Mouse (Mus musculus): ENCODE data around the gene Slc5a11. TPM values are rescaled to one million over a fixed set of nuclear protein-coding genes. Genes with fewer than 3 reads are reported as not detected.

Gene Slc5a11
- total and polyA plus RNA-seq, 2 experiments from 2014 or later = 0.10 TPM; not detected in 1

GRCm38 (mm10) chr7:123211461-123211860 lies 3.1 kb upstream of the Slc5a11 start:
- Histone ChIP-seq H3K4me3 (ENCODE audit: low read depth, low read length) (no peak overlapping the region), H3K9ac (replicated peaks; ENCODE audit: low read depth, low read length) (no peak overlapping the region), H3K27ac (ENCODE audit: low read depth) (no peak overlapping the region), H3K36me3 (replicated peaks; ENCODE audit: control insufficient read depth, insufficient read depth, low read length) (no peaks in the 10 kb centered on the region), H3K27me3 (ENCODE audit: control insufficient read depth, insufficient read depth, low read length) (no peaks in the 10 kb centered on the region), H3K4me2 (ENCODE audit: low read depth, low read length) (no peak overlapping the region), H3K9me3 (replicated peaks; ENCODE audit: control insufficient read depth, low read length) (no peaks in the 10 kb centered on the region), H3K4me1 (ENCODE audit: control insufficient read depth, insufficient read depth) (no peaks in the 10 kb centered on the region)
- DNase-seq (ENCODE audit: low spot score) (no peak), ATAC-seq (ENCODE audit: insufficient read depth, low read depth) (no peak)
- TF ChIP-seq EP300 (IDR thresholded peaks at IDR 0.05; ENCODE audit: low read depth) = no peak
- TF ChIP-seq CTCF (IDR thresholded peaks at IDR 0.05; ENCODE audit: low read depth) = no peak
- 67% methylated on average over 5 of the region's 5 CpGs for WGBS

DNA sequence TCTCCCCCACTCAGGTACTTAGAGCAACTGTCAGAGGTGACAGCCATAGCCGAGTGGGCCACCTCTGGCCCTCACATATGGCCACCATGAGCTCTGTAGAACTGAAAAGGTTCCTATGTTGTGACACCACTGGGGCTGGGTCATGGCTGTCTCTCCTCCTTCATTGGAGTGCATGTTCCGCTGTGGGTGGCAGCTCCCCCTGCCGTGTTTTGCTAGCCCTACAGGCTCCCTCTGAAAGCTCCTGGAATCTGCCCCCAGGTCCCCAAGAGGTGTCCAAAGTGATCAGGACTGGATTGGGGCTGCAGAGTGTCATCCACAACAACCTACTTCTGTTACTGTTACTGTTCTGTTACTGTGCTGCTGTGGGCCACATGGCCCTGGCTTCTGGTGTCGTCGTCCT lies 2.3 kb upstream of the Slc5a11 start:
- ATAC-seq (ENCODE audit: insufficient read depth, low read depth) = no peak
- H3K36me3 ChIP-seq (replicated peaks; ENCODE audit: control insufficient read depth, insufficient read depth, low read length) = no peaks in the 10 kb centered on the region
- H3K4me2 ChIP-seq (ENCODE audit: low read depth, low read length) = no peak overlapping the region
- no peaks in the 10 kb centered on the region for H3K9me3 ChIP-seq (replicated peaks; ENCODE audit: control insufficient read depth, low read length)
- no peak for TF ChIP-seq CTCF (IDR thresholded peaks at IDR 0.05; ENCODE audit: low read depth)
- TF ChIP-seq EP300 (IDR thresholded peaks at IDR 0.05; ENCODE audit: low read depth) = no peak
- no peak overlapping the region for H3K9ac ChIP-seq (replicated peaks; ENCODE audit: low read depth, low read length)
- H3K4me3 ChIP-seq (ENCODE audit: low read depth, low read length) = no peak overlapping the region
- DNase-seq (ENCODE audit: low spot score) = no peak
- H3K4me1 ChIP-seq (ENCODE audit: control insufficient read depth, insufficient read depth) = no peaks in the 10 kb centered on the region
- H3K27me3 ChIP-seq (ENCODE audit: control insufficient read depth, insufficient read depth, low read length) = no peaks in the 10 kb centered on the region
- no peak overlapping the region for H3K27ac ChIP-seq (ENCODE audit: low read depth)
- 66% methylated on average over 5 of the region's 5 CpGs for WGBS

GRCm38 (mm10) chr7:123215138-123215537 lies 558 bp downstream of the Slc5a11 start:
- Histone ChIP-seq H3K4me3 (ENCODE audit: low read depth, low read length) (no peak overlapping the region), H3K4me1 (ENCODE audit: control insufficient read depth, insufficient read depth) (no peaks in the 10 kb centered on the region), H3K9me3 (replicated peaks; ENCODE audit: control insufficient read depth, low read length) (no peaks in the 10 kb centered on the region), H3K27me3 (ENCODE audit: control insufficient read depth, insufficient read depth, low read length) (no peaks in the 10 kb centered on the region), H3K4me2 (ENCODE audit: low read depth, low read length) (no peak overlapping the region), H3K27ac (ENCODE audit: low read depth) (no peak overlapping the region), H3K36me3 (replicated peaks; ENCODE audit: control insufficient read depth, insufficient read depth, low read length) (no peaks in the 10 kb centered on the region), H3K9ac (replicated peaks; ENCODE audit: low read depth, low read length) (no peak overlapping the region)
- ATAC-seq (ENCODE audit: insufficient read depth, low read depth) = no peak
- DNase-seq (ENCODE audit: low spot score) = no peak
- 73% methylated on average over 2 of the region's 2 CpGs for WGBS
- TF ChIP-seq CTCF (IDR thresholded peaks at IDR 0.05; ENCODE audit: low read depth) = no peak
- no peak for TF ChIP-seq EP300 (IDR thresholded peaks at IDR 0.05; ENCODE audit: low read depth)

DNA sequence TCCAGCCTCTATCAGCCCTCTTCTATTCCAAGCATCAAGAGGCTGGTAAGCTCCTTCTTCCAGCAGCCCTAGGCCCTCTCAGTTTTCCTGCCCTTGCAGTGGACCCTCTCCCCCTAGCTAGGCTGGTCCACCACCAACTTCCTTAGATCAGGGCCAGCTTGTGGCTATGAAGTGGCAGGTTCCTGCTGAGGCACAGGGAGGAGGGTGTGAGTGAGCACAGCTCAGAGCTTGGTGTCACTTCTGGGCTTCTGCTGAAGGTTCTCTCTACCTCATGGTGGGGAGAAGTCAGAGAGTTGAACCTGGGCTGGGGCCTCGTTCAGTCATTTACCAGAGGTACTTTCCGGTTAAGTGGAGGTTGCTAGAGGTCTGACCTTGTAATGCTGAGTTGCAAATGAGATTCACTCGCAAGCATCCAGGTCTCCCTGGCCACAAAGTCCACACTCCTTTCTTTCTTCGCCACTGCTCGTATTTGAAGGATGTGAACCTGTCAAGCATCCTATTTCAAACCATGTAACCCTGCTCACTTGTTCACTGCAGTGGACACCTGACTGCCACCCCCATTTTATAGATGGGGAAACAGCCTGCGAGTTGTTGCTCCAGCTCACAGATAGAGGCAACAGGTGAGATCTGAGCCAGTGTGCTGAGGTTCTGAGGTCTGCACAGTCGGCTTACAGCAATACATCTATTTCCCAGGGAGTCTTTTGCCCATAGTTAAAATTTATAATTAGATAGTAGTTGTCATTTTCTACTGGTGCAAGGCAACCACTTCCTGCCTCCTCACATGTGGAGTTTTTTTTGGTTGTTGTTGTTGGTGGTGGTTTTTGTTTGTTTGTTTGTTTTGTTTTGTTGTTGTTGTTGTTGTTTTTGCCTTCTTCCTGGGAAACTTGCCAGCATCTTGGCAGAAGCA lies 3.1 kb downstream of the Slc5a11 start:
- Histone ChIP-seq H3K27me3 (ENCODE audit: control insufficient read depth, insufficient read depth, low read length) (no peaks in the 10 kb centered on the region), H3K4me1 (ENCODE audit: control insufficient read depth, insufficient read depth) (no peaks in the 10 kb centered on the region), H3K36me3 (replicated peaks; ENCODE audit: control insufficient read depth, insufficient read depth, low read length) (no peaks in the 10 kb centered on the region), H3K4me2 (ENCODE audit: low read depth, low read length) (no peak overlapping the region), H3K9me3 (replicated peaks; ENCODE audit: control insufficient read depth, low read length) (no peaks in the 10 kb centered on the region), H3K9ac (replicated peaks; ENCODE audit: low read depth, low read length) (no peak overlapping the region), H3K27ac (ENCODE audit: low read depth) (no peak overlapping the region), H3K4me3 (ENCODE audit: low read depth, low read length) (no peak overlapping the region)
- DNase-seq (ENCODE audit: low spot score) (no peak), ATAC-seq (ENCODE audit: insufficient read depth, low read depth) (no peak)
- 69% methylated on average over 7 of the region's 7 CpGs for WGBS
- TF ChIP-seq EP300 (IDR thresholded peaks at IDR 0.05; ENCODE audit: low read depth) (no peak), CTCF (IDR thresholded peaks at IDR 0.05; ENCODE audit: low read depth) (no peak)

DNA sequence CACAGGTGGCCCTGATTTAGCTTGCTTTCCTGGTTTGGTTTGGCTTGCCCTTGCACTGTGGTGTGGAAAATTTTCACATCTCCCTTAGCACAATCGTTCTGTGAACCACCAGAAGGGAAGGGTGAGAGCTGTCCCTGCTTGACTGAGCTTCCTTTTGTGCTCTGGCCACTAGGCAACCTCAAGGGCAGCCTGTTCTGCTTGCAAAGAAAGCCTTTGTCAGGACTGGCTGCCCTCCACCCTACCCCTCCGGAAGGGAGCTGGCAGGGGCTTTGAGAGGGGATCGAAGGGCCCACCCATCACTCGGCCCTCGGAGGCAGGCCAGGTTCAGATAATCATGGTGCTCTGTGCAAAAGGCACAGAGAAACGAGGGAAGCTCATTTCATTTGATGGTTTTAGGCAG lies 4.0 kb downstream of the Slc5a11 start:
- no peaks in the 10 kb centered on the region for H3K9me3 ChIP-seq (replicated peaks; ENCODE audit: control insufficient read depth, low read length)
- no peaks in the 10 kb centered on the region for H3K36me3 ChIP-seq (replicated peaks; ENCODE audit: control insufficient read depth, insufficient read depth, low read length)
- no peaks in the 10 kb centered on the region for H3K4me1 ChIP-seq (ENCODE audit: control insufficient read depth, insufficient read depth)
- H3K4me3 ChIP-seq (ENCODE audit: low read depth, low read length) = no peak overlapping the region
- no peak overlapping the region for H3K4me2 ChIP-seq (ENCODE audit: low read depth, low read length)
- WGBS = 50% methylated on average over 6 of the region's 6 CpGs
- no peaks in the 10 kb centered on the region for H3K27me3 ChIP-seq (ENCODE audit: control insufficient read depth, insufficient read depth, low read length)
- no peak overlapping the region for H3K27ac ChIP-seq (ENCODE audit: low read depth)
- H3K9ac ChIP-seq (replicated peaks; ENCODE audit: low read depth, low read length) = no peak overlapping the region
- DNase-seq (ENCODE audit: low spot score) = no peak
- TF ChIP-seq CTCF (IDR thresholded peaks at IDR 0.05; ENCODE audit: low read depth) (no peak), EP300 (IDR thresholded peaks at IDR 0.05; ENCODE audit: low read depth) (no peak)
- ATAC-seq (ENCODE audit: insufficient read depth, low read depth) = no peak

Data from heart, postnatal 0 days (tissue).